Comparison of ENCODE assay signal across 25 mouse cellular contexts in genomic region chr9:108631631-108632256, GRCm38 (mm10). TPM values are rescaled to one million over a fixed set of nuclear protein-coding genes. Genes with fewer than 3 reads are reported as not detected.
DNase-seq lines count a peak whose midpoint lies in the region; ATAC-seq lines count a peak whose summit lies in the region.
"Had no signal": no experiment of that assay in that cellular context is flagged by ENCODE, and none has a peak within 500 bp of the region (broad histone marks: within the 10 kb centered on the region; RNA-seq: fewer than 3 reads in every experiment).

No protein-coding gene starts in this region.

- H3K36me3 ChIP-seq in liver, embryonic 13.5 days, result peaks cover 39% of the 10 kb centered on the region
- H3K36me3 ChIP-seq in liver, embryonic 12.5 days, result peaks cover 66% of the 10 kb centered on the region
- H3K36me3 ChIP-seq in intestine, embryonic 16.5 days (ENCODE audit: control insufficient read depth, insufficient read depth, low read length), result no peaks in the 10 kb centered on the region

- DNase-seq in liver, embryonic 13.5 days, result no peak
- DNase-seq in MEL-GATA-1-ER (ENCODE audit: extremely low read depth, low read depth), result peak; percentile 78
- DNase-seq in thymus, adult 18-20 months, result no peak
- DNase-seq in gastrocnemius, postnatal 4 days (ENCODE audit: low spot score in 2 of 2), result no peak
- DNase-seq in left cerebral cortex, postnatal 4 days, result no peak
- DNase-seq: adrenal gland, adult 2 months; adrenal gland, postnatal 36 days; cerebellum, adult 2 months; cerebellum, postnatal 14 days; gastrocnemius, postnatal 10 days; heart, adult 11 months; kidney, adult 18-20 months; kidney, postnatal 36 days; liver; thymus, postnatal 14 days had no signal

- WGBS in liver, embryonic 13.5 days (ENCODE audit: insufficient replicate concordance), result 23% methylated on average over 5 of the region's 5 CpGs
- 37% methylated on average over 5 of the region's 5 CpGs for WGBS in liver, embryonic 12.5 days (ENCODE audit: insufficient replicate concordance)
- 80% methylated on average over 5 of the region's 5 CpGs for WGBS in intestine, embryonic 16.5 days

- intact Hi-C loops in left cerebral cortex, postnatal 4 days (cut with DNase I), result no loop called here

- H3K4me3 ChIP-seq in liver, embryonic 13.5 days (replicated peaks), result no peak overlapping the region
- H3K4me3 ChIP-seq in liver, embryonic 12.5 days, result no peak overlapping the region
- H3K4me3 ChIP-seq in intestine, embryonic 16.5 days (ENCODE audit: low read length), result no peak overlapping the region
- H3K4me3 ChIP-seq: forebrain, embryonic 13.5 days; heart, embryonic 10.5 days; heart, embryonic 15.5 days; hindbrain, embryonic 12.5 days; kidney, embryonic 15.5 days; lung, embryonic 15.5 days; midbrain, embryonic 13.5 days had no signal

- H3K4me2 ChIP-seq in liver, embryonic 13.5 days, result no peak overlapping the region
- no peak overlapping the region for H3K4me2 ChIP-seq in liver, embryonic 12.5 days
- H3K4me2 ChIP-seq in intestine, embryonic 16.5 days (ENCODE audit: low read depth, low read length), result no peak overlapping the region
- H3K4me2 ChIP-seq: forebrain, embryonic 13.5 days; heart, embryonic 15.5 days; hindbrain, embryonic 12.5 days; kidney, embryonic 15.5 days; lung, embryonic 15.5 days; midbrain, embryonic 13.5 days had no signal

- peaks cover 61% of the 10 kb centered on the region for H3K4me1 ChIP-seq in liver, embryonic 13.5 days (replicated peaks)
- peaks cover 84% of the 10 kb centered on the region for H3K4me1 ChIP-seq in liver, embryonic 12.5 days
- H3K4me1 ChIP-seq in intestine, embryonic 16.5 days (ENCODE audit: control insufficient read depth, insufficient read depth, low read length), result no peaks in the 10 kb centered on the region
- H3K4me1 ChIP-seq: forebrain, embryonic 13.5 days; hindbrain, embryonic 12.5 days; midbrain, embryonic 13.5 days had no signal

- no peaks in the 10 kb centered on the region for H3K9me3 ChIP-seq in liver, embryonic 13.5 days (replicated peaks)
- no peaks in the 10 kb centered on the region for H3K9me3 ChIP-seq in liver, embryonic 12.5 days (replicated peaks)
- H3K9me3 ChIP-seq in intestine, embryonic 16.5 days (ENCODE audit: control insufficient read depth, low read length), result no peaks in the 10 kb centered on the region
- H3K9me3 ChIP-seq: forebrain, embryonic 13.5 days; heart, embryonic 10.5 days; heart, embryonic 15.5 days; hindbrain, embryonic 12.5 days; kidney, embryonic 15.5 days; lung, embryonic 15.5 days; midbrain, embryonic 13.5 days had no signal

- H3K27ac ChIP-seq in liver, embryonic 13.5 days, result 0 out of 2 replicates have a peak overlapping the region, but pooled peaks have one; percentile 16
- no peak overlapping the region for H3K27ac ChIP-seq in liver, embryonic 12.5 days
- H3K27ac ChIP-seq in intestine, embryonic 16.5 days (ENCODE audit: low read length), result peak overlapping the region; percentile 14; the same call in 1 of the 2 replicates
- H3K27ac ChIP-seq: forebrain, embryonic 13.5 days; heart, embryonic 10.5 days; heart, embryonic 15.5 days; hindbrain, embryonic 12.5 days; kidney, embryonic 15.5 days; lung, embryonic 15.5 days; midbrain, embryonic 13.5 days had no signal

- no peaks in the 10 kb centered on the region for H3K27me3 ChIP-seq in liver, embryonic 13.5 days
- no peaks in the 10 kb centered on the region for H3K27me3 ChIP-seq in liver, embryonic 12.5 days (replicated peaks)
- H3K27me3 ChIP-seq in intestine, embryonic 16.5 days (replicated peaks; ENCODE audit: control insufficient read depth, insufficient read depth, low read length), result no peaks in the 10 kb centered on the region
- H3K27me3 ChIP-seq: forebrain, embryonic 13.5 days; heart, embryonic 15.5 days; hindbrain, embryonic 12.5 days; kidney, embryonic 15.5 days; lung, embryonic 15.5 days; midbrain, embryonic 13.5 days had no signal

- no peak for ATAC-seq in liver, embryonic 13.5 days (ENCODE audit: low read depth)
- no peak for ATAC-seq in liver, embryonic 12.5 days
- ATAC-seq in intestine, embryonic 16.5 days, result peak; percentile 66
- ATAC-seq: activated CD4-positive, CD25-positive, alpha-beta regulatory T cell, adult 4 months; forebrain, embryonic 13.5 days; midbrain, embryonic 13.5 days had no signal

- H3K9ac ChIP-seq in liver, embryonic 13.5 days, result no peak overlapping the region
- H3K9ac ChIP-seq in liver, embryonic 12.5 days, result no peak overlapping the region
- no peak overlapping the region for H3K9ac ChIP-seq in intestine, embryonic 16.5 days (ENCODE audit: low read depth, low read length)
- H3K9ac ChIP-seq: forebrain, embryonic 13.5 days; heart, embryonic 15.5 days; hindbrain, embryonic 12.5 days; kidney, embryonic 15.5 days; lung, embryonic 15.5 days; midbrain, embryonic 13.5 days had no signal

RNA-seq across cellular contexts. Expression of gene Arih2, which starts 17.4 kb away (rescaled TPM):
- polyA plus RNA-seq in liver, embryonic 13.5 days (2015; fragmentation: Nextera tagmentation; extraction: Ambion mirVana), result 28.6 and 35.1 TPM in 2 replicates
- 40.4 and 41.3 TPM in 2 replicates for polyA plus RNA-seq in liver, embryonic 12.5 days (2016; fragmentation: Nextera tagmentation; extraction: Ambion mirVana)
- polyA plus RNA-seq in intestine, embryonic 16.5 days (2015; fragmentation: Nextera tagmentation; extraction: Ambion mirVana), result 41.2 and 42.9 TPM in 2 replicates
- 10 to 100 TPM; 58.2 to 68.8 TPM for total RNA-seq in gastrocnemius, postnatal 4 days (2021)
- 10 to 100 TPM; 58.3 to 59.6 TPM for total RNA-seq in left cerebral cortex, postnatal 4 days (2021)

RNA-seq across cellular contexts. Expression of gene Slc25a20, which starts 30.1 kb away (rescaled TPM):
- polyA plus RNA-seq in liver, embryonic 13.5 days (2015; fragmentation: Nextera tagmentation; extraction: Ambion mirVana), result 25.6 and 26.5 TPM in 2 replicates
- 25.2 and 26.7 TPM in 2 replicates for polyA plus RNA-seq in liver, embryonic 12.5 days (2016; fragmentation: Nextera tagmentation; extraction: Ambion mirVana)
- 111 and 117 TPM in 2 replicates for polyA plus RNA-seq in intestine, embryonic 16.5 days (2015; fragmentation: Nextera tagmentation; extraction: Ambion mirVana)
- total RNA-seq in gastrocnemius, postnatal 4 days (2021), result 10 to 100 TPM; 68.4 to 75.8 TPM
- total RNA-seq in left cerebral cortex, postnatal 4 days (2021), result 10 to 100 TPM; 17.9 to 18.9 TPM

RNA-seq across cellular contexts. Expression of gene P4htm, which starts 34.3 kb away (rescaled TPM):
- polyA plus RNA-seq in liver, embryonic 13.5 days (2015; fragmentation: Nextera tagmentation; extraction: Ambion mirVana), result 0.61 and 0.70 TPM in 2 replicates
- 1.1 and 1.4 TPM in 2 replicates for polyA plus RNA-seq in liver, embryonic 12.5 days (2016; fragmentation: Nextera tagmentation; extraction: Ambion mirVana)
- 4.5 and 5.0 TPM in 2 replicates for polyA plus RNA-seq in intestine, embryonic 16.5 days (2015; fragmentation: Nextera tagmentation; extraction: Ambion mirVana)
- total RNA-seq in gastrocnemius, postnatal 4 days (2021), result 1 to 10 TPM; 5.0 to 5.5 TPM
- total RNA-seq in left cerebral cortex, postnatal 4 days (2021), result 10 to 100 TPM; 26.2 to 34.5 TPM

RNA-seq across cellular contexts. Expression of gene Wdr6, which starts 53.2 kb away (rescaled TPM):
- 16.4 and 18.3 TPM in 2 replicates for polyA plus RNA-seq in liver, embryonic 13.5 days (2015; fragmentation: Nextera tagmentation; extraction: Ambion mirVana)
- polyA plus RNA-seq in liver, embryonic 12.5 days (2016; fragmentation: Nextera tagmentation; extraction: Ambion mirVana), result 28.3 and 29.3 TPM in 2 replicates
- polyA plus RNA-seq in intestine, embryonic 16.5 days (2015; fragmentation: Nextera tagmentation; extraction: Ambion mirVana), result 60.7 and 64.4 TPM in 2 replicates
- 10 to 100 TPM; 27.7 to 32.2 TPM for total RNA-seq in gastrocnemius, postnatal 4 days (2021)
- 100 to 1,000 TPM; 233 to 289 TPM for total RNA-seq in left cerebral cortex, postnatal 4 days (2021)

RNA-seq across cellular contexts. Expression of gene Prkar2a, which starts 57.4 kb away (rescaled TPM):
- polyA plus RNA-seq in liver, embryonic 13.5 days (2015; fragmentation: Nextera tagmentation; extraction: Ambion mirVana), result 9.5 and 10.6 TPM in 2 replicates
- 15.5 and 17.5 TPM in 2 replicates for polyA plus RNA-seq in liver, embryonic 12.5 days (2016; fragmentation: Nextera tagmentation; extraction: Ambion mirVana)
- polyA plus RNA-seq in intestine, embryonic 16.5 days (2015; fragmentation: Nextera tagmentation; extraction: Ambion mirVana), result 32.8 and 36.9 TPM in 2 replicates
- total RNA-seq in gastrocnemius, postnatal 4 days (2021), result 100 to 1,000 TPM; 103 to 104 TPM
- 10 to 100 TPM; 78.5 to 78.7 TPM for total RNA-seq in left cerebral cortex, postnatal 4 days (2021)
